Mouse (Mus musculus): Measurements from ENCODE around the gene Ssh1. TPM values are rescaled to one million over a fixed set of nuclear protein-coding genes. Genes with fewer than 3 reads are reported as not detected.

The Ssh1 gene
- 7.9 and 11.5 TPM in 2 replicates for total RNA-seq (2014; rRNA removed)
- 8.2 and 10.4 TPM in 2 replicates for polyA plus RNA-seq (2015; fragmentation: Nextera tagmentation; extraction: Ambion mirVana)

- ATAC-seq (peak; percentile 84), DNase-seq (peak; percentile 92)
- no peaks in the 10 kb centered on the region for H3K27me3 ChIP-seq (ENCODE audit: insufficient read depth, low read length)
- H3K27ac ChIP-seq (ENCODE audit: low read depth, low read length): peak within 1 kb of the TSS; percentile 96
- TF ChIP-seq CTCF (IDR thresholded peaks at IDR 0.05; ENCODE audit: low read depth): 0 out of 2 replicates have a peak, but pooled peaks have one; percentile 24
- H3K9me3 ChIP-seq (ENCODE audit: low read length): no peaks in the 10 kb centered on the region
- peak within 1 kb of the TSS; percentile 86 for H3K4me3 ChIP-seq (ENCODE audit: low read depth, low read length)
- 3% methylated on average over 69 of the region's 83 CpGs for WGBS
- peaks cover 11% of the 10 kb centered on the region; the same call in 1 of the 2 replicates for H3K4me1 ChIP-seq (ENCODE audit: insufficient read depth)
- H3K9ac ChIP-seq: peak within 1 kb of the TSS; percentile 92
- peak within 1 kb of the TSS; percentile 82 for H3K4me2 ChIP-seq (ENCODE audit: low read depth)
- no peaks in the 10 kb centered on the region; the same call in 1 of the 2 replicates for H3K36me3 ChIP-seq (ENCODE audit: insufficient read depth)
Observed at GRCm38 (mm10) chr5:113993487-113994465, at the start of gene Ssh1. Gene Ssh1, minus strand, starts transcription at chr5:113993894.

DNA sequence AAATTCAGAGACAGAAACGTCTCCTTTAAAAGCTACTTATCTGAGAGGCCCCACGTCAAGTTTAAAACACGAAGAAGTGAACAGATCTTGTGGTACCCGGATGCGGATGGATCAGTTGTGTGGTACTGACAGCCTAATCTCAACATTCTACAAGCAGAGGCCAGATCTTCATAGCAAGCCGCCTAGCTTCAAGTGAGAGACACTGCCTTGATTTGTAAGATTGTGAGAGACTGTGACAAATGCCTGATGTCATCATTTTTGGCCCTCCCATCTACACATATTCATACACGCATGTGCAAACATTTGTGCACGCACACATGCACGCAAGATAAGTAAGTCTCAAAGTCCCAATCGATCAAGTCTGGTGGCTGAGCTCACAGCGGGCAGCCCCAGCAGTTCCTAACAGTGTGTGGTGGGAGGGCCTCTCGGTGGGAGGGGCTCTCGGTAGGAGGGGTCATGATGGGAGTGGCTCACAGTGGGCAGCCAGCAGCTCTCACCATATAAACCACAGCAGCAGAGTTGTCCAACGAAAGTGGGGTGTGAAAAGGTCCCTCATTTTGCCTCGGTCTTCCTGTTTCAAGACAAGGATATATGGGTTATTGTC is 47.7 kb upstream of the Ssh1 start:
- Histone ChIP-seq H3K27ac (ENCODE audit: low read depth, low read length) (no peak overlapping the region), H3K4me2 (ENCODE audit: low read depth) (no peak overlapping the region), H3K4me1 (ENCODE audit: insufficient read depth) (no peaks in the 10 kb centered on the region), H3K27me3 (ENCODE audit: insufficient read depth, low read length) (no peaks in the 10 kb centered on the region), H3K4me3 (ENCODE audit: low read depth, low read length) (no peak overlapping the region), H3K36me3 (ENCODE audit: insufficient read depth) (peaks cover 68% of the 10 kb centered on the region), H3K9me3 (ENCODE audit: low read length) (no peaks in the 10 kb centered on the region), H3K9ac (no peak overlapping the region)
- 0 out of 2 replicates have a peak, but pooled peaks have one; percentile 30 for TF ChIP-seq CTCF (IDR thresholded peaks at IDR 0.05; ENCODE audit: low read depth)
- WGBS: 22% methylated on average over 15 of the region's 15 CpGs
- DNase-seq (peak; percentile 32), ATAC-seq (peak; percentile 61)

DNA sequence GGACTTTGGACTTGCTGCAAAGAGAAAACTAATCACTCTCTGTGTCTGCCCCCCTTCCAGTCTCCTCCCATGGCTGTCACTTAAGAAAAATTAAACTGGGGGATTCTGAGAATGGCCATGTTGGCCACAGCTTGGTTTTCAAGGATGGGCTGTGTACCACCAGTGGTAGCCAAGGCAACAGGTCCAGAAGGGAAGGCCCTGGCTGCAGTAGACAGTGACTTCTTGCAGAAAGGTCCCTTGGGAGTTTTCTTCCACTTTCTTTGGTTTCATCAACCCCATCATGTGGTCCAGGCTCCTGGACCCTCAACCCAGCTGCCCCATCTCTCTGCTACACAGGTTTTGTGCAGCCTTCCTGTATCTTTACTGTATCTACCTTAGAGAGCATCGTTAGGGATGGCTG is 47.2 kb upstream of the Ssh1 start:
- H3K4me3 ChIP-seq (ENCODE audit: low read depth, low read length): no peak overlapping the region
- no peak overlapping the region for H3K4me2 ChIP-seq (ENCODE audit: low read depth)
- WGBS: 50% methylated on average over 1 of the region's 1 CpGs
- no peaks in the 10 kb centered on the region for H3K4me1 ChIP-seq (ENCODE audit: insufficient read depth)
- DNase-seq (no peak), ATAC-seq (no peak)
- H3K36me3 ChIP-seq (ENCODE audit: insufficient read depth): peaks cover 63% of the 10 kb centered on the region
- no peaks in the 10 kb centered on the region for H3K9me3 ChIP-seq (ENCODE audit: low read length)
- no peak overlapping the region for H3K27ac ChIP-seq (ENCODE audit: low read depth, low read length)
- no peak for TF ChIP-seq CTCF (IDR thresholded peaks at IDR 0.05; ENCODE audit: low read depth)
- H3K9ac ChIP-seq: no peak overlapping the region
- H3K27me3 ChIP-seq (ENCODE audit: insufficient read depth, low read length): no peaks in the 10 kb centered on the region

- ATAC-seq (no peak), DNase-seq (no peak)
- H3K4me3 ChIP-seq (ENCODE audit: low read depth, low read length): no peak overlapping the region
- 9% methylated on average over 7 of the region's 8 CpGs for WGBS
- no peak overlapping the region for H3K27ac ChIP-seq (ENCODE audit: low read depth, low read length)
- H3K36me3 ChIP-seq (ENCODE audit: insufficient read depth): peaks cover 63% of the 10 kb centered on the region
- no peaks in the 10 kb centered on the region for H3K27me3 ChIP-seq (ENCODE audit: insufficient read depth, low read length)
- no peaks in the 10 kb centered on the region for H3K4me1 ChIP-seq (ENCODE audit: insufficient read depth)
- no peak overlapping the region for H3K9ac ChIP-seq
- TF ChIP-seq CTCF (IDR thresholded peaks at IDR 0.05; ENCODE audit: low read depth): no peak
- H3K4me2 ChIP-seq (ENCODE audit: low read depth): no peak overlapping the region
- no peaks in the 10 kb centered on the region for H3K9me3 ChIP-seq (ENCODE audit: low read length)
Observed at GRCm38 (mm10) chr5:114040508-114040907, 46.8 kb upstream of the Ssh1 start.

DNA sequence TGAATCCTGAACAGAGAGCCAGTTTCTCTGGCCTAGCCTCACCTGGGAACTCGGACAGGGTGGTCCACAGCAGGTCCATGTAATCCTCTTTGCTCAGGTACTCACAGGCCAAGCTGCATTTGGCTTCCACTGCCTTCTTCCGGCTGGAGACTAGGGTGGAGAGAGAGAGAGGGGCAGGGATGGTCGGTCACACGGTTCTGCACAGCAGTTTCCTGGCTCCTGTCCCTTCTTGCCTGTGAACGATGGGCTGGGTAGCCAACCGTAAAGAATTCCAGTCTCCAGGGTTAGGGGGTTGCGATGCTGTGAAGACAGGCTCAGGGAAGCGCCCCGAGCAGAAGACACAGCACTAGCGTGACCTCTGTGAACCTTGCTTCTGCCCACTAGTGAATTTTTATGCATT is 41.4 kb upstream of the Ssh1 start:
- 51% methylated on average over 10 of the region's 10 CpGs for WGBS

GRCm38 (mm10) chr5:114034393-114034792 is 40.7 kb upstream of the Ssh1 start:
- TF ChIP-seq CTCF (IDR thresholded peaks at IDR 0.05; ENCODE audit: low read depth): no peak
- WGBS: 89% methylated on average over 7 of the region's 7 CpGs
- no peak for DNase-seq
- Histone ChIP-seq H3K9ac (no peak overlapping the region), H3K27me3 (ENCODE audit: insufficient read depth, low read length) (no peaks in the 10 kb centered on the region), H3K27ac (ENCODE audit: low read depth, low read length) (no peak overlapping the region), H3K4me3 (ENCODE audit: low read depth, low read length) (no peak overlapping the region), H3K9me3 (ENCODE audit: low read length) (no peaks in the 10 kb centered on the region), H3K4me1 (ENCODE audit: insufficient read depth) (no peaks in the 10 kb centered on the region), H3K36me3 (ENCODE audit: insufficient read depth) (peaks cover 49% of the 10 kb centered on the region), H3K4me2 (ENCODE audit: low read depth) (no peak overlapping the region)
- ATAC-seq: no peak

More for the DNA sequence above, 41.4 kb upstream of the Ssh1 start:
- Histone ChIP-seq H3K9me3 (ENCODE audit: low read length) (no peaks in the 10 kb centered on the region), H3K9ac (no peak overlapping the region), H3K4me1 (ENCODE audit: insufficient read depth) (no peaks in the 10 kb centered on the region), H3K27ac (ENCODE audit: low read depth, low read length) (no peak overlapping the region), H3K27me3 (ENCODE audit: insufficient read depth, low read length) (no peaks in the 10 kb centered on the region), H3K4me2 (ENCODE audit: low read depth) (no peak overlapping the region), H3K4me3 (ENCODE audit: low read depth, low read length) (no peak overlapping the region), H3K36me3 (ENCODE audit: insufficient read depth) (peaks cover 45% of the 10 kb centered on the region)
- TF ChIP-seq CTCF (IDR thresholded peaks at IDR 0.05; ENCODE audit: low read depth): no peak
- DNase-seq: no peak
- ATAC-seq: no peak

All from forebrain, postnatal 0 days (tissue).